Mouse (Mus musculus): ENCODE results near the gene Efna5. TPM values are rescaled to one million over a fixed set of nuclear protein-coding genes. Genes with fewer than 3 reads are reported as not detected.

Efna5 gene
- polyA plus RNA-seq, 1 experiment = 0.46 TPM

- no peaks in the 10 kb centered on the region for H3K4me1 ChIP-seq (ENCODE audit: control insufficient read depth, insufficient read depth, insufficient read length, low read length)
- no peak for TF ChIP-seq CTCF (IDR thresholded peaks at IDR 0.05; ENCODE audit: extremely low read depth, insufficient read length, insufficient replicate concordance, low read depth, low read length)
- no peak for TF ChIP-seq POLR2A (IDR thresholded peaks at IDR 0.05; ENCODE audit: low read depth, low read length)
- no peaks in the 10 kb centered on the region for H3K36me3 ChIP-seq (ENCODE audit: control insufficient read depth, insufficient read depth, low read length)
- WGBS = 79% methylated on average over 5 of the region's 5 CpGs
- H3K27me3 ChIP-seq (ENCODE audit: control insufficient read depth, insufficient read depth, low read length) = no peaks in the 10 kb centered on the region
- H3K4me3 ChIP-seq (ENCODE audit: low read depth, low read length) = no peak overlapping the region
- no peak overlapping the region for H3K27ac ChIP-seq (ENCODE audit: insufficient read depth, low read depth, low read length)
These were observed 155.0 kb downstream of the Efna5 start for GRCm38 (mm10) chr17:62726102-62726501.

- Histone ChIP-seq H3K27me3 (ENCODE audit: control insufficient read depth, insufficient read depth, low read length) (no peaks in the 10 kb centered on the region), H3K36me3 (ENCODE audit: control insufficient read depth, insufficient read depth, low read length) (no peaks in the 10 kb centered on the region), H3K4me3 (ENCODE audit: low read depth, low read length) (no peak overlapping the region), H3K27ac (ENCODE audit: insufficient read depth, low read depth, low read length) (no peak overlapping the region), H3K4me1 (ENCODE audit: control insufficient read depth, insufficient read depth, insufficient read length, low read length) (no peaks in the 10 kb centered on the region)
- WGBS = 67% methylated on average over 5 of the region's 5 CpGs
- TF ChIP-seq CTCF (IDR thresholded peaks at IDR 0.05; ENCODE audit: extremely low read depth, insufficient read length, insufficient replicate concordance, low read depth, low read length) = no peak
- no peak for TF ChIP-seq POLR2A (IDR thresholded peaks at IDR 0.05; ENCODE audit: low read depth, low read length)
These were observed 158.2 kb downstream of the Efna5 start for GRCm38 (mm10) chr17:62722962-62723361.

- TF ChIP-seq CTCF (IDR thresholded peaks at IDR 0.05; ENCODE audit: extremely low read depth, insufficient read length, insufficient replicate concordance, low read depth, low read length) (no peak), POLR2A (IDR thresholded peaks at IDR 0.05; ENCODE audit: low read depth, low read length) (no peak)
- Histone ChIP-seq H3K36me3 (ENCODE audit: control insufficient read depth, insufficient read depth, low read length) (no peaks in the 10 kb centered on the region), H3K27ac (ENCODE audit: insufficient read depth, low read depth, low read length) (no peak overlapping the region), H3K27me3 (ENCODE audit: control insufficient read depth, insufficient read depth, low read length) (no peaks in the 10 kb centered on the region), H3K4me3 (ENCODE audit: low read depth, low read length) (no peak overlapping the region), H3K4me1 (ENCODE audit: control insufficient read depth, insufficient read depth, insufficient read length, low read length) (no peaks in the 10 kb centered on the region)
- WGBS = 90% methylated on average over 3 of the region's 3 CpGs
These were observed 159.5 kb downstream of the Efna5 start for GRCm38 (mm10) chr17:62721595-62721994.

- Histone ChIP-seq H3K36me3 (ENCODE audit: control insufficient read depth, insufficient read depth, low read length) (no peaks in the 10 kb centered on the region), H3K4me1 (ENCODE audit: control insufficient read depth, insufficient read depth, insufficient read length, low read length) (no peaks in the 10 kb centered on the region), H3K27ac (ENCODE audit: insufficient read depth, low read depth, low read length) (no peak overlapping the region), H3K4me3 (ENCODE audit: low read depth, low read length) (no peak overlapping the region), H3K27me3 (ENCODE audit: control insufficient read depth, insufficient read depth, low read length) (no peaks in the 10 kb centered on the region)
- WGBS = 72% methylated on average over 20 of the region's 20 CpGs
- TF ChIP-seq CTCF (IDR thresholded peaks at IDR 0.05; ENCODE audit: extremely low read depth, insufficient read length, insufficient replicate concordance, low read depth, low read length) = no peak
- no peak for TF ChIP-seq POLR2A (IDR thresholded peaks at IDR 0.05; ENCODE audit: low read depth, low read length)
These were observed 160.2 kb downstream of the Efna5 start for GRCm38 (mm10) chr17:62720740-62721450.

GRCm38 (mm10) chr17:62717426-62718131 is 163.5 kb downstream of the Efna5 start:
- TF ChIP-seq CTCF (IDR thresholded peaks at IDR 0.05; ENCODE audit: extremely low read depth, insufficient read length, insufficient replicate concordance, low read depth, low read length) = no peak
- no peak for TF ChIP-seq POLR2A (IDR thresholded peaks at IDR 0.05; ENCODE audit: low read depth, low read length)
- Histone ChIP-seq H3K27ac (ENCODE audit: insufficient read depth, low read depth, low read length) (no peak overlapping the region), H3K4me1 (ENCODE audit: control insufficient read depth, insufficient read depth, insufficient read length, low read length) (no peaks in the 10 kb centered on the region), H3K36me3 (ENCODE audit: control insufficient read depth, insufficient read depth, low read length) (no peaks in the 10 kb centered on the region), H3K27me3 (ENCODE audit: control insufficient read depth, insufficient read depth, low read length) (no peaks in the 10 kb centered on the region), H3K4me3 (ENCODE audit: low read depth, low read length) (no peak overlapping the region)
- WGBS = 72% methylated on average over 12 of the region's 12 CpGs

- H3K4me3 ChIP-seq (ENCODE audit: low read depth, low read length) = no peak overlapping the region
- no peaks in the 10 kb centered on the region for H3K36me3 ChIP-seq (ENCODE audit: control insufficient read depth, insufficient read depth, low read length)
- no peaks in the 10 kb centered on the region for H3K27me3 ChIP-seq (ENCODE audit: control insufficient read depth, insufficient read depth, low read length)
- H3K4me1 ChIP-seq (ENCODE audit: control insufficient read depth, insufficient read depth, insufficient read length, low read length) = no peaks in the 10 kb centered on the region
- TF ChIP-seq POLR2A (IDR thresholded peaks at IDR 0.05; ENCODE audit: low read depth, low read length) (no peak), CTCF (IDR thresholded peaks at IDR 0.05; ENCODE audit: extremely low read depth, insufficient read length, insufficient replicate concordance, low read depth, low read length) (no peak)
- WGBS = 38% methylated on average over 3 of the region's 3 CpGs
- no peak overlapping the region for H3K27ac ChIP-seq (ENCODE audit: insufficient read depth, low read depth, low read length)
These were observed 167.7 kb downstream of the Efna5 start for GRCm38 (mm10) chr17:62713455-62713854.

- no peak overlapping the region for H3K27ac ChIP-seq (ENCODE audit: insufficient read depth, low read depth, low read length)
- H3K27me3 ChIP-seq (ENCODE audit: control insufficient read depth, insufficient read depth, low read length) = no peaks in the 10 kb centered on the region
- no peaks in the 10 kb centered on the region for H3K36me3 ChIP-seq (ENCODE audit: control insufficient read depth, insufficient read depth, low read length)
- H3K4me1 ChIP-seq (ENCODE audit: control insufficient read depth, insufficient read depth, insufficient read length, low read length) = no peaks in the 10 kb centered on the region
- 65% methylated on average over 6 of the region's 6 CpGs for WGBS
- H3K4me3 ChIP-seq (ENCODE audit: low read depth, low read length) = no peak overlapping the region
- TF ChIP-seq CTCF (IDR thresholded peaks at IDR 0.05; ENCODE audit: extremely low read depth, insufficient read length, insufficient replicate concordance, low read depth, low read length) = no peak
- no peak for TF ChIP-seq POLR2A (IDR thresholded peaks at IDR 0.05; ENCODE audit: low read depth, low read length)
These were observed 174.7 kb downstream of the Efna5 start for GRCm38 (mm10) chr17:62706418-62706817.
